Mouse (Mus musculus): ENCODE results near the gene Oxt.

DNA sequence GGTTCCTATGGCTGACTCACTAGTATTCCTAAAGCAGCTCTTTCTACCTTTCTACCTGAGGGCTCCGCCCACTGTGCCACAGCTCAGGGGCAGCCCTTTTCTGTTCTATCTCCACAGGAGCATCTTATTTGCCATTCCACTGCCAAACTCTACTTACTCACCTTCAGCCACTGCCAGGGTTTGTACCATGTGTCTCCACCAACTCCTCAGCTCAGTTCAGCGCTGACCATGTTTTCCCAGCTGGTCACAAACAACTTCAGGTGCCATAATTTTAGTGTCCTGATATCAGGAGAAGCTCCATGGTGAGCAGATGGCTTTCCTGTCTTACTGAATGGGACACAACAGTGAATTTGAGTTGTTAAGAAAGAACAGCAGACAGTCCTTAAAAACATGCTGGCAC is 18.5 kb upstream of the Oxt start:
- TF ChIP-seq HCFC1 (IDR thresholded peaks at IDR 0.05; ENCODE audit: borderline replicate concordance, insufficient read depth, low read length) (no peak), ZNF384 (IDR thresholded peaks at IDR 0.05; ENCODE audit: low read depth, low read length) (no peak)

All from ES-E14 (cell line).